17 mouse cellular contexts compared by ENCODE assay signal in genomic region chr15:81553455-81553854, GRCm38 (mm10).
"Had no signal": no experiment of that assay in that cellular context is flagged by ENCODE, and none has a peak within 500 bp of the region (broad histone marks: within the 10 kb centered on the region; RNA-seq: fewer than 3 reads in every experiment).

No protein-coding gene starts in this region.

- H3K4me3 ChIP-seq: lung, embryonic 15.5 days; megakaryocyte, embryonic 14.5 days; midbrain, embryonic 13.5 days; midbrain, embryonic 15.5 days; neural tube, embryonic 12.5 days had no signal

- H3K9me3 ChIP-seq: lung, embryonic 15.5 days; midbrain, embryonic 13.5 days; midbrain, embryonic 15.5 days; neural tube, embryonic 12.5 days had no signal

- H3K27ac ChIP-seq: lung, embryonic 15.5 days; macrophage; midbrain, embryonic 13.5 days; midbrain, embryonic 15.5 days; neural tube, embryonic 12.5 days had no signal

- H3K4me1 ChIP-seq: lung, embryonic 15.5 days; midbrain, embryonic 13.5 days; midbrain, embryonic 15.5 days had no signal

- H3K9ac ChIP-seq: liver, postnatal 0 days; lung, embryonic 15.5 days; midbrain, embryonic 13.5 days; midbrain, embryonic 15.5 days; neural tube, embryonic 12.5 days had no signal

- ATAC-seq: liver, postnatal 0 days; lung, postnatal 0 days; midbrain, embryonic 13.5 days; midbrain, embryonic 15.5 days had no signal

- DNase-seq: liver, postnatal 0 days; lung, adult 2 months; lung, postnatal 14 days; lung, postnatal 36 days; right cerebral cortex, postnatal 14 days; spleen, adult 18-20 months; thymus, adult 18-20 months; thymus, postnatal 14 days; thymus, postnatal 36 days had no signal

- H3K36me3 ChIP-seq: lung, embryonic 15.5 days; midbrain, embryonic 13.5 days; midbrain, embryonic 15.5 days; neural tube, embryonic 12.5 days had no signal

- H3K27me3 ChIP-seq: lung, embryonic 15.5 days; midbrain, embryonic 13.5 days; midbrain, embryonic 15.5 days; neural tube, embryonic 12.5 days had no signal

- H3K4me2 ChIP-seq: lung, embryonic 15.5 days; midbrain, embryonic 11.5 days; midbrain, embryonic 13.5 days; midbrain, embryonic 15.5 days; neural tube, embryonic 12.5 days had no signal
